Mouse (Mus musculus): ENCODE data around the gene Actr6. TPM values are rescaled to one million over a fixed set of nuclear protein-coding genes. Genes with fewer than 3 reads are reported as not detected.

The Actr6 gene
- total RNA-seq (2022), result 10 to 100 TPM; 11.1 to 13.7 (median 12.9) TPM

DNA sequence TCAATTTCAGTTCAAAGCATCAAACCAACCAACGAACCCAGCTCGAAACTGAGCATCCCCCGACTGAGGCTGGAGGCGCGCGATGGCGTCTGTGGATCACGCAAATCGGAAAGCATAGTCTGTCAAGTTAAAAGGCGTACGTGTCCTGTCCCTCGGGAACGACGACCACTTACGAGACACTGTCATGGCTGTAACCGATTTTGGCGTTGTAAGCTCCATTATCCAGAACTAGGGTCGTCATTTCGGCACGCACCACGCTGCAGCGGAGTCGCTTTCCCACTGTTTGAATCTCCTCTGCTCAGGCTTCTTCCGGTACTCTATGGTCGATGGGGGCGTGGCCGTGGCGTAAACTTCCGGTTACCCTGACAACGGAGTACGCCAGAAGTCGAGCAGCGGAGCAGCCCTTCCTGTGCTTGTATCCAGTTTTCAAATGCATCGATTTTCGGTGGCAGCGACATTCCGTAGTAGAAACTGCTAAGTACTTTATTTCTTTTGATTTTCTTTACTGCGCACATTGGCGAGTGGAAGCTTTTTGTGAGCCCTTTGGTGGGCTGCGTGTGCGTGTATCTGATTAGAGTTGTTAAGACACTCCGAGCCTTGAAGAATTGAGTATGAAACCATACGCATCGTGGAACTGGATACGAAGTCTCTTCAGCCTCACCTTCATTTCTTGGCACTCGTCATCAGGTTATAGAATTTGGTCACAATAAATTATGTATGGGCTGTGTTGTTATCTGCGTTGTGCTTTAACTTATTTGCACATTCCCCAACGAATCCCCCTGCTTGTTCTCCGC, at the start of gene Actr6:
Actr6 (minus strand) TSS at position 295 of the 794 bp plus-strand sequence.
- DNase-seq (ENCODE audit: low spot score), result peak; percentile 97

DNA sequence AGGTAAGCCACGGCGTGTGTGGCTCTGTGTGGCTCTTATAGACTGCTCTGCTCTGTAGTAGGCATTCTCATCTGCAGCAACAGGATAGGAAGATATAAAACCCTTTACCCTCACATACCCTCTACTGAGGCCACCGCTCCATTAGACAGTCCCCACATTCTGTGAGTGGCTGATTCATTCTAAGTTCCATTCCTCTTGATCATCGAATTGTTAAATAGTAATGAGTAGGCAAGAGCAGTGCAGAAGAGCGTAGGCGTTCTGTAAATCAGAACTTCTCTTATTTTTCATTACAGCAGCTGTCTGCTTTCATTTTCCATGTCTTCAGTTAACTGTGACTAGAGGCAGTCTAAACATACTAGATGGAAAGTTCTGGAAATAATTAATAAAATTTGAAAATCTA, 43.9 kb upstream of the Actr6 start:
- no peak for DNase-seq (ENCODE audit: low spot score)

DNA sequence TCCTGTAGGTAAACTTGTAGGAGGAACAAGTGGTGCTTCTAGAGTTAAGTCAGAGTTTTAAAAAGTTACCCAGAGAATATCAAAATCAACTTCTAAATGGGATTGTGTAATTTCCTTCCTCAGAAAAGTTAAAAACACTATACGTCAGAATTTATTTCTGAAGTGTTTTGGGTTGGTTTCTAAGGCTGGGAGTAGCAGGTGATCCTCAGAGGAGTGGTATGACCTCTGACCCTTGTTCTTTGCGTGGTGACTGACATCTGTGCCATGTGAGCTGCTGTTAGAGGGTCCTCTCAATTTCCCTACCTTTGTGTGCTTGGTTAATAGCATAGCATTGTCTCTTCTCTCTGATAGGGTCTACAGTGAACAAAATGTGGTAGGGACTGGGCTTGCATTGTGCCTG, 39.8 kb upstream of the Actr6 start:
- no peak for DNase-seq (ENCODE audit: low spot score)

DNA sequence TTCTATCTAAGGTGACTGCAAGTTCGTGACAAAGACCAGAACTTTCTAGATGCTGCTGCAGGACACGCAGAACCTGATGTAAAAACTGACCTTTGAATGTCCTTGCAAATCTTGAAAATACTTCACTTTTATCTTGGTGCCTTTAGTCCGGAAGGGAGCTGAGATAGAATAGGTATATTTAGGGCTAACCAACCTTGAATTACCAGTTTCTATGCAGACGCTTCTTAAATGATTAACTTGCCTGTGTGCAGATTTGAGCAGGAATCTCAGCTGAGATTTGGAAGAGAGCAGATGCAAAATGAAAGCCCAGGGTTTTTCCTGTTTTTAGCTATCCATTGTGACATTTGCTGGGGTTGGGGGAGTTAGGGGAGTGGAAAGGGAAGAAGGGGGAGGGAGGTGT, 37.0 kb upstream of the Actr6 start:
- DNase-seq (ENCODE audit: low spot score), result no peak

DNA sequence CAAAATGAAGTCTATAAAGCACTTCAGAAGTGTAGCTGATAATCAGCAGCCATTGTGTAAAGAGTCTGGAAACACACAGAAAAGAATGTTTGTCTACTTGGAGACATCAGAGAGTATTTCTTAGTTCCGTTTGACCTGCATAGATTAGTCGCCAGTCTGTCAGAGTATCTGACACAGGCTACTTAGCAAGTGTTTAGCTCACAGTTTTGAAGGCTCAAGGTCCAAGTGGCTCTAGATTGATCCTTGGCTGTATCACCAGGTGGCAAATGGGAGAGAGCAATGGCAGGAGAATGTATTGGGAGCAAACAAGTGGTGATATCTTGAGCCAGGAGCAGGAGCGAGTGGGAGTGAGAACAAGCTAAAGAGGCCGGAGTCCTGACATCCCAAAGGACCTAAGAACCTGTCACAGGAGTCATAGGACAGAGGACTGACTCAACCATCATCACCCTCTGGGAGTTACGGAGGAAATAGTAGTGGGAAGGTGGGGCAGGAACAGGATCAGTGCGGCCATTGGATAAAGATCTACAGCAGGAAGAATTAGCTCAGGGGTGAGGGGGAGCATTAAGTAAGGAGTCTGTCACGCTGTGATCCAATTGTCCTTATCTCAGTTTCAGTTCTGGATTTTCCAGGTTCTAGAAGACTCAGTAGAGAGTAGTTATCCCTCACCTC, 36.4 kb upstream of the Actr6 start:
- DNase-seq (ENCODE audit: low spot score), result no peak

DNA sequence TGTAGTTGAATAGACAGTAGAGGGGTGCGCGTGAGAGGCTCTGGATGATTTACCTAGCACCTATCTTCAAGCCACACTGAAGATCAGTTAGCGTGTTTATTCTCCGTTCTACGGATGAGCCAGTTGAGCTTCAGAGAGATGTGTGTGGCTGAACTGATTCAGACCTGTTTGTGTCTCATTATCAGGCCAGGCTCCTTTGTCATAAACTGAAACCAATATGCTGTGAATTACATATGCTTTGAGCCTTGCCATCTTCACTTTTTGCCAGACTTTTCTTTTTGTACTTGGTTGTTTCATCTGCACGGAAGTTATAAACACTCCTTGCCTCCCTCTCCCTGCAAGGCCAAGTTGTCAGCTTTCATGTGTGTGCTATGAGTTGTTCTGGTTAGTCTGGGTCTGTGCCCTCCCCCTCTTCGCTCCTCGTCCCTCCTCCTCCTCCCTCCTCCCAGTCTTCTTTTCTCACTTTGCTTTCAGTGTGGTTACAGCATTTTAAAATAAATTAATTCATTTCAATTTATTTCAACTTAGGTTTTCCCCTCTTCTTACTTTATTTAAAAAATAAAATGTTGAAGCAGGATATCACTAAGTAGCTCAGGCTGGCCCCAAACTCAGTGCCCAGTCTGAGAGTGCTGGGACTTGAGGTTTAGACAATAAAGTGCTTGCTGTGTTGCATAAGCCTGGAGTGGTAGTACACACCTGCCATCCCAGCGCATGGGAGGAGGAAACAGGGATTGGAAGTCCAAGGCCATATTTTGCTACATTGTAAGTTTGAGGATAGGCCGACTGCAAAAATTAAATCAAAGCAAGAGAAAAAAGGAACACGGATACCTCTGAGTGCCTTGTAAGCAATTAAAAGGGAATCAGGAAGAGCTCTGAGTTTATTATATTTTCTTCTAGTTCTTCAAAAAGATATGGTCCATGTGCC, 34.0 kb upstream of the Actr6 start:
- no peak for DNase-seq (ENCODE audit: low spot score)

DNA sequence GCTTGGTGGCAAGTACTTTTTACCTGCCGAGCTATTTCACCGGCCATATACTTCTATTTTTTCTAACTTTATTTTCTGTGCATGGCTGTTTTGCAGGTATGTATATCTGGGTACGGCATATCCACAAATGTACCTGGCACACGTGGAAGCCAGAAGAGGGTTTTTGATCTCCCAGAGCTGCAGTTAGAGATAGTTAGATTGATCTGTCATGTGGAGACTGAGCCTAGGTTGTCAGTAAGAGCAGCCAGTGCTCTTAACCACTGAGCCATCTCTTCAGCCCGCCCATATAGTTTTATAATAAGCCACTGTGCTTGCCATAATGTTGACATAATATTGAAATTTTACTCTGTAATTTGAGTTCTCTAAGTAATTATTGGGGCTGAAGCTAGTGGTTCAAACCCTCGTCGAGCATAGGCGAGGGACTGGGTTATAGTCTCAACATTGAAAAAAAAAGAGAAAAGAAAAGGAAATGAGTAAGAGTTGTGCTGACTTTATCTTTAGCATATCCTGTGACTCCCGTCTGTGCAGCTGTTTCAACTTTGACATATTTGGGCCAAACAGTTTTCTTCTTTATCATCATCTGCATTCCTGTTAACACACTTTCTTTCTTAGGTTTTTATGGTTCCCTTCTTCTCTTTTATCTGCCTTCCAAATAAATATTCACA, 32.5 kb upstream of the Actr6 start:
- no peak for DNase-seq (ENCODE audit: low spot score)

DNA sequence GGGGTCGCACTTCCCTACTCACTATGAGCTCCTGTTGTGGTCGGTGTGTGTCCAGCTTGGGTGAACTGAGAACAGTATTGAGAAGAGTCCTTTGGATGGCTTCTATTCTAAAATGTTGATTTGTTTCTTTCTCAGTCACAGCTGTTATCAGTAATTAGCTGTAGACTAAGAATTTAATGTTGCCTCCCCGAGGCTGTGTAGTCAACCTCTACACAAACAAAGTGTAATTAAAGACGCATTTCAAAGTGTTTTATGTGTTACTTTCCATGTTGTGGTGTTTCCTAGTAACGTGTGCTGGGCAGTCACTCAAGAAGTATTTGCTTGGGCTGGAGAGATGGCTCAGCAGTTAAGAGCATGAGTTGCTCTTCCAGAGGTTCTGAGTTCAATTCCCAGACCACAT, 28.7 kb upstream of the Actr6 start:
- DNase-seq (ENCODE audit: low spot score), result no peak

DNA sequence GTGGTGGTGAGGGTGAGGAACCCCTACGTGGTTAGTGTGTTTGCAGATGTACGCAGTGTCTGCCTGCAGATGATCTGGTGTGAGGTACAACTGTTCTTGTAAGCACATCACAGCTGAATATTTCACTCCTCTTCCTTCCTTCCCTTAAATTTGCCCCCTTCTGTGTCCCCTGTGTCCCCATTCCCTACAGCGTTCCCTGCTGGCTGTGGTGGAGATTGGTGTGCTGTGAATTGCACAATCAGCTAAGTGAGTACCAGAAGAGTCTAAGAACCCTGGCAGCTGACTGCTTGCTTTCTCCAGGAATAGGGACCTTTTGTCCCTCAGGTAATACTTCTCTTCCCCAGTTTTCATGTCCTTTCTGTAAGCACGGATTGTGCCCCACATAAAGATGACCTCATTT, 23.1 kb upstream of the Actr6 start:
- DNase-seq (ENCODE audit: low spot score), result no peak

DNA sequence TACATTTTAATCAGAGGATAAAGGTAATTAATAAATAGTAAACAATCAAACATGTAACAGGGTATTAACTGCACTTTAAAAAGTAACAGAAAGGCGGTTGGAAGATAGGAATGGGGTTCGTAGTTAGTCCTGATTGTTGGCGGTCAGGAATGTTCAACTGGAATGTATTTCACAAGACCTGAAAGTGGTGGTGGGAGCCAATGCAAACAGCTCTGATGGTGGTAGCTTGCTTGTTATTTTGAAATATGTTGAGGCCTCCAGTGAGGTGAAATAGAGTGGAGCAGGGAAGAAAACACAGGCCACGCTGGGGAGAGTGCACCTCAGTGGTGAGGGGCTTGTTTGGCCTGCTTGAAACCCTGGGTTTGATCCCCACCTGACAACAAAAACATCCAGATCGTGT, 19.0 kb upstream of the Actr6 start:
- no peak for DNase-seq (ENCODE audit: low spot score)

DNA sequence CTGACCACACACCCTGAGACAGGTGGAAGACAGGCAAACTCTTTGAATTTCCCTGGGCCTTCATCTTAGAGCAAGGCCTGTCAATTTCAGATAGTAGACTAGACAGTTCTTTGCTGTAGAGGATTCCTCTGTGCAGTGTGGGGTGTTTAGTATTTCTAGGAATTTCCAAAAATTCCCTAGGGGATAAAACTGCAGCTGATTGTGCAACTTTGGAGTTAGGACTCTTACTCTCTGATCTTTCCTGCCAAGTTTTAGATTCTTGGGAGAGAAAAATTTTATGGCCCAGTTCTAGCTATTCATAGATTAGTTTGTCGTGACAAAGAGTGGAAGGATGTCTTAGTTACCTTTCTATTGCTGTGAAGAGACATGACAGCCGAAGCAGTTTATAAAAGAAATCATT, 16.5 kb upstream of the Actr6 start:
- no peak for DNase-seq (ENCODE audit: low spot score)

DNA sequence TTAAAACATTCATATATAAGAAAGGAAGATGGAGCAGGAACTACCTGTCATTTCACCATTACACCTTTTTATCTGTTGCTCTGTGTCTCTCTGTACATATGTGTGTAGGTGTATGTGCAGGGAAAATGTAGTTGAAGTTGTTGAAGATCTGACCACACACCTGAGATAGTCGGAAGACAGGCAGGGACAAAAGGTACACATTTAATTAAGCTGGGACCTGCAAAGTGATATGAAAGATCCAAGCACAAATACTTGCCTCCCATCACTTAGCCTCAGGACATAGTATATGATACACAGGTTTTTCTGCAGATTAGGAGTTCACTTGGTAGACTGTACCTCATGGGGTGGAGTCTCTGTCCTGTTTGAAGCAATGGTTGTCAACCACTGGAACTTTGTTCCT, 15.8 kb upstream of the Actr6 start:
- no peak for DNase-seq (ENCODE audit: low spot score)

DNA sequence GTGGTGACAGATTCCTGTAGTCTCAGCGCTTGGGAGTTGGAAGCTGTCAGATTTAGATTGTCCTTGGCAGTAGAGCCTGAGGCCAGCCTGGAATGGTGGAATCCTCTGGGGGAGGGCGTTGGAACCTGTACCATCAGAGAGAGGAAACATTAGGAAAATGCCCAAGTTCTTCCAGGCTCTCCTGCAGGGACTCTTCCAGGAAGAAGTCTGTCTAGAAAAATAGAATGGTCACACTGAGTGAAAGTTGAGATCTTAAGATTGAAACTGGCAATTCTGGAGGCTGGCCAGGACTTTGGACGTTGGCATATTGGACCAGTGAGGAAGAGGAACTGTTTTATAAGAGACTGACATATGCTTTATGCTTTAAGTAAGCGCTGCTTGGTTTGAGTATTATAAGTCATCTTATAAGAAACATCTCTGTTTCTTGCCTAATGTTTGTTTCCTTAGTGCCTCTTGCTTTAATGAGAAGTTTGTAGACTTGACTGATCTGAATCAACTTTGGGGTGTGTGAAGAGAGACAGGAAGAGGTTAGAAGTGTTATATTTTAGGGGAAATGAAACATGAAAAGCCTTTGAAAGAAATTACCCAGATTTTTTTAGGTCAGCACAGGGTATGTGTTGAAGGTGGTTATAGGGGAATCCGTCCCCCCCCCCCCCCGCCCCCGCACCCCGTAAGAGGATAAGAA, 15.3 kb upstream of the Actr6 start:
- DNase-seq (ENCODE audit: low spot score), result no peak

DNA sequence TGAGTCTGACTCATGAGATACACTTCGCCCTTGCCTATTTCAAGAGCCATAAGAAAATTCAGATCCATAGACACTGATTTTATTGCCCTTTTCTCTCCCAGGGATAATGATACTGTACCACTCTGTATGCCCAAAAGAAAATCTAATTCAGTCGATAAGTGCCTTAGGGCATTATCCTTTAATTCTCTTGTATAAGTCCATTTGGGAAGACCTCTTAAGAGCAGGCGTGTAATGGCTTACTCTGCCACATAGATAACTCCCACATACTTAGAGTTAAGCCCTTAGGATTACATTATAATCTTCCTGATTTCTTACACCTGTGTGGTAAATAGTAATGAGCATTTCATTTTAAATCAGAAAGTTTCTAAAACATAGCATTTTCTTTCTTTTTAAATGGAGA, 14.5 kb upstream of the Actr6 start:
- no peak for DNase-seq (ENCODE audit: low spot score)

DNA sequence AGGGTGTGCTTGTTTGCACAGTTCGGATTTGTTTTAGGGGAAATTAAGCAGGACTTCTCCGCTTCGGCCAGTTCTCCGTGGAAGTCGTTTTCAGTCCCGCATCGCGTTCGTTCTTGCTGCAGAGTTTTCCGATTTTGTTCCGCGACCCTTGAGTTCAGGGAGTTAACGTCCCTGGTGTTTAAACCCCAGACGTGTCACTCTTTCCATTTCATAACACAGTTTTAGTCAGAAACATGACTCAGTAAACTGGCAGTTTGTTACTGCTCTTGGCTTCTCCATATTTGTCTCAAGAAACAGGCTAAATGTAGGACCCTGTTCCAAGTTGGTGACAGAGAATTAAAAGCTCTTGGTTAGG, 13.5 kb upstream of the Actr6 start:
- DNase-seq (ENCODE audit: low spot score), result peak; percentile 41

DNA sequence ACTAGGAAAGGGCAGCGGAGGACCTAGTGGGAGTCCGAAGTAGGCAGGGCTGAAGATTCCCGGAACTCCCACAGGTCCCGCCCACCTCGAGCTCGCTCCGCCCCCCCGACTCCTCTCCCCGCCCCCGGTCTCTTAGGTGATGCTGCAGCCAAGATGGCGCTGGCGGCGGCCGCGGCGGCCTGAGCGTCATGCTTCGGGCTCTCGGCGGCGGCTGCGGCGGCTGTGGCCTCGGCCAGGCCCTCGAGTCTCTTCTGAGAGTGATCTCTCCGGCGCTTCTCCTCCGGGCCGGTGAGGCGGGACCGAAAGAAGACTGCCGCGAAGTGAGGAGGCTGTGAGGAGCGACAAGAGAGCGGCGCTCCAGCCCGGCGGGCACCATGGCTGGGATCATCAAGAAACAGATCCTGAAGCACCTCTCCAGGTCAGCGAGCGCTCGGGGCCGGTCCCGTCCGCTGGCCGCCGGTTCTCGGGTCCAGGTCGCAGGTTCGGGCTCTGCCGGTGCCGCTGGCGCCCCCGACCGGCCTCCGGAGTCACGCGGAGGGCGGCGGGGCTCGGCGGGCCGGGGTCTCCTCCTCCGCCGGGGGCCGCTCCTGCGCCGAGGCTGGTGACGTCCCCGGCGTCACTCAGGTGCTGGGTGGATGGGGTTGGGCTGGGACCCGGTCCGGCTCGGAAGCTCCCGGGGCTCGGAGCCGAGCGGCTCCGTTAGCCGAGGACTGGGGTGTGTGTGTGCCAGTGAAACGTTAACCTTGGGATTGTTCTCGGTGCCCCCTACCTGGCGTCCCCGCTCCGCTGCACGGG, 13.0 kb upstream of the Actr6 start, which contains the start of gene Uhrf1bp1l:
Uhrf1bp1l (plus strand) TSS at position 121 of the 795 bp plus-strand sequence.
- DNase-seq (ENCODE audit: low spot score), result peak; percentile 88

DNA sequence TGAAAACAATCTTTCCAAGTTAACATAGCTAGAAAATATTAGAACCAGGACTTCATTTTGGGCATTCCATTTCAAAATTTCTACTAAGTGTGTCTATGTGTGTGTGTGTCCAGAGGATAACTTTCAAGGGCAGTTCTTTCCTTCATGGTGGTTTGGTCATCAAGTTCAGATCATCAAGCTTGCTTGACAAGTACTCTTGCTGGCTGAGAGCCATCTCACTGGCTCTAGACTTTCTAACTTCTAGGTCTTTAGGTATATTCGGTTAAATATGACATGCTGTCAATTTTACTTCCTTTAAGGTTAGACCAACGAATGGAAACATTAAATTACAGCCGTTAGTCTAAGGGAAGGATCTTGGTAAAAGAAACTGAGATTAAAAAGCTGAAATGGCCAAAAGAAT, 12.2 kb upstream of the Actr6 start:
- DNase-seq (ENCODE audit: low spot score), result no peak

DNA sequence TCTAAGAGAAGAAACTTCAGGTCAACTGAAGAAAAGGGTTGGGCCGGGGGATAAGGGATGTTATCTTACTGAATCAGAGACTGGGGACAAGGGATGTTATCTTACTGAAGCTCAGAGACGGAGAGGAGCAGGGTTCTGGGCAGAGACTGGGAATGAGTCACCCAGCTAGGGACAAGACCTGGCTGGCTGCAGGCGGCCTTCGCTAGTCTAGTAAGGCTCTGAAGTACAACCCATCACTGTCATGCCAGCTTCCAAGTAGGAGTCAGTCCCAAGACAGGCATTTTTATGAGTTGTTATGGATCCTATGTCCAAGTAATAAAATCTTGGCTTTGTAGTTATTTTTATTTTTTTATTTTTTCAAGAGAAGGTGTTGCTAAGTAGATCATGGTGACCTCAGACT, 11.2 kb upstream of the Actr6 start:
- no peak for DNase-seq (ENCODE audit: low spot score)

DNA sequence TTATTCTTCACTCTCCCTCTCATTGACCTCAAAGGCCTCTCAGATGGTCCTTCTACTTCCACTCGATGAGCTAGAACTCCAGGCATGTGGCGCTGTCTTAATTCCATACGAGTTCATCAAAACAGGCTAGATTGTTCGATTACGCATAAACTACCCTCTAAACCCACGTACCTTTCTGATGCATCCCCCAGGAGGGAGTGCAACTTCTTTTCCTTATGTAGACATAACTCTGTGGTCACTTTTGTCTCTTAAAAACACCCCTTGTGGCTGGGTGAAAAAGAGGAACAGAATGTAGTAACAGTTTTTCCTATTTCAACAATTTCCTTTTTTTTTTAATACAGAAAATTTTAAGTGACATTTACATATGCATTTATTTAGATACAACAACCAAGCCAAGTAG, 8.9 kb upstream of the Actr6 start:
- DNase-seq (ENCODE audit: low spot score), result no peak

DNA sequence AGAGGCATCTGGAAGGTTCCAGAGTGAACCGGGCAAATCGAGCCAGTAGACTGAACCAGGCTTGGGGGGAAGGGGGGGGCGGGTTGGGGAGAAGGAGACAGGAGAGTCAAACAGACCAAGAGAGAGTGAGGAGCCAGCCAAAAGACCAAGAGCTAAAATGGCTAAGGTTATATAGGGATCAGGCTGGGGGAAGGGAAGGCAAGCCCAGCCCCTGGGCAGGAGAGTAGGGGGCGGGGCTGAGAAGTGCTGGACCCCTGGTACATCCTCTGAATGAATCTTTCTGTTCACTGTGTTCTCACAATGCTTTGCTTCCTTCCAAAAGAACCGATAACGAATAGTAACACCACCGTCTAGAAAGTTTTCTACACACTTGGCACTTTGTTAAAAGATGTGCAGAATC, 7.6 kb upstream of the Actr6 start:
- DNase-seq (ENCODE audit: low spot score), result no peak
